Mouse (Mus musculus) left cerebral cortex, postnatal 10 days (tissue): ENCODE data around the gene Kcnf1. TPM values are rescaled to one million over a fixed set of nuclear protein-coding genes. Genes with fewer than 3 reads are reported as not detected.
A peak's percentile ranks its signal among the peaks of the same experiment; 100 is the strongest.
"Not testable (repeated sequence)": the region's sequence is repeated elsewhere in the genome, so short reads cannot be mapped to it uniquely, and the experiment has no call there.

Experiments
- DNase-seq, 2 experiments: peaks; one replicate each; pipeline ENCODE4 v3.0.0; 2021 to 2022; ENCODE audit warnings: low spot score in 2 of 2, mixed read lengths in 1 of 2; ENCODE audit errors: extremely low spot score in 1 of 2
- intact Hi-C: fragments of 180-260 bp; cut with DNase I; formaldehyde crosslinking; loops from one replicate; pipeline ENCODE4 v1.15.1; 2025
- total RNA-seq, 2 experiments: library from RNA; stranded (reverse); gene quantifications; 2 replicates each; pipeline ENCODE4 v1.2.3; 2021

The Kcnf1 gene
- total RNA-seq, 2 experiments from 2014 or later: 93.6 to 105 TPM

DNA sequence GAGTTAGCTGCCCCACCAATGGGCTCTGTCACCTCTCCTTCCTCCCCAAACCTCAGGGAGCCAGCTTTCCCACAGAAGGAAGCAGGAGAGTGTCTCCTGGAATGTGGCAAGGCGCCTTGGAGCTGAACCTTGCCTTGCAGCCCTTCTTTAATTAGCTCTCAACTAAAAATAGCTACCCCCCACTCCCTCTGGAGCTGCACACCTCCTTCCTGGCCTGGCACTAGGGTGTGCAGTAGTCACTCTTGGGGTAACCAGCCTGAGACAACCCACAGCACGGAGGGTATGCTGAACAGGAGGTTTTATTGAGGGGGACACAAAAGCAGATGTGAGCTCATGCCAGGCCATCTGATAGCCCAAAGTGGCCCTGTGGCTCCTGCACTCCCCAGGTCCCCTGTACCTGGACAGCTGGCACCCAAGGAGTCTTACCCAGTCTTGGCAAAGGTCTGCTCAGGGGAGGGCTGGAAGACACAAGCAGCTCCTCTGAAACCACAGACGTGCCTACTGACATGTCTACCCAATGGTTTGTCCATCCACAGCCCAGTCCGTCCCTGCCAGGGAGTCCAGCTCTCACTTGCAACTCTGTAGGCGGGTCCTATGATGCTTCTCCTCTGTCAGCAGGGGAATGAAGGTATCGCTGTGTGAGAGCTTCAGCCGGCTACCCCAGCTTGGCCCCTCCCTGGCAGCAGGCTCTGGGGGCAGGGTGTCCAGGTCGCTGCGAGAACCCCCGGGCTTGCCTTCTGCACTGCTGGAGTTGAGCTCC is 2.4 kb downstream of the Kcnf1 start:
- intact Hi-C loops: loop anchor here (10.0 kb wide), 1 partner anchor 110 kb away; no protein-coding TSS in a partner anchor
- no peak for DNase-seq

DNA sequence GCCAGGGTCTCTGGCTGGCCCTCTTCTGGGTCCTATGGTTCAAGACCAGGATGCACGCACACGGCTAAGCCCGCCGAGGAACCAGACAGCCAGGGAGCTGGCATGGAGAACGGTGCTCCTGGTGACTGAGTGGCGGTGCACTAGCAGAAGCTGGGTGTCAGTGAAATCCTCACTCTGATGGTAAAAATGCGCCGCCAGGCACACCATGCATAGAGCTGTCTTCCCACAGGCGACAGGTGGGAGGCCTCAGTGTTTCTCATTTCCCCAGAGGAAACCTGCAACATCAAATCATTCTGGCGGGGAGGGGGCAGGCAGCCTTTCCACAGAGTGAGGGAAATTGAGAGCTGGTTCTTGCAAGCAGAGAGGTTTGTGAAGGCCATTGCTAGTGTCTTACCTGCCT is 6.3 kb downstream of the Kcnf1 start:
- DNase-seq: no peak
- intact Hi-C loops: loop anchor here (10.0 kb wide), 1 partner anchor 106 kb away; no protein-coding TSS in a partner anchor

DNA sequence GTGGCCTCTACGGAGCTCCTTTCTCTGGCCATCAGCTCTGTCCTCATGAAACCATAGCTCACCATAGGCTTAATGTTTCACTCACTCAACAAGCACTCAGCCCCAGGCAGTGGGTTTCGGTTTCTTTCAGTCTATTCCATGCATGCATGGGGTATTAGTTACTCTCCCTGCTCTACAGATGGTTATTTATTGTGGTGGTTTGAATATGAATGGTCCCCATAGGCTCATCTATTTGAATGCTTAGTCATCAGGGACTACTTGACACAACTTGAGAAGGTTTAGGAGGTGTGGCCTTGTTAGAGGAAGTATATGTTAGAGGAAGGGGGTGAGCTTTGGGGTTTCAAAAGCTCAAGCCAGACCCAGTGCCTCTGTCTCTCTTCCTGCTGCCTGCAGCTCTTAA is 10.6 kb downstream of the Kcnf1 start:
- no peak for DNase-seq
- intact Hi-C loops: no loop called here

DNA sequence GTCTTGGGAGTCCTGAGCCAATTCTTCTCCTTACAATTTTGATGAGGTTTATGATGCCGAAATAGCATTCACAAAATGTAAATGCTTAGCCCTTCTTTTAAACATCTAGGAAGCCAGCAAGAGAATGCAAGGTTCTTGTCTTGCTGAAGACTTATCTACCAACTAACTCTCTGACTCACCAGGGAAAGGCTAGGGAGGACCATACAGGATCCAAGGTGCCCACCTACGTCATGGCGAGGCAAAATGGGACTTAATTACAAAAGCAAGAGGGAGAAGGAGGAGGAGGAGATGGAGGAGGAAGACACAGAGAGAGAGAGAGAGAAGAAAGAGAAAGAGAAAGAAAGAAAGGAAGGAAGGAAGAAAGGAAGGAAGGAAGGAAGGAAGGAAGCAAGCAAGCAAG is 12.7 kb downstream of the Kcnf1 start:
- intact Hi-C loops: no loop called here
- no peak for DNase-seq

- intact Hi-C loops: no loop called here
Observed at GRCm38 (mm10) chr12:17159549-17159948, 17.1 kb downstream of the Kcnf1 start.

DNA sequence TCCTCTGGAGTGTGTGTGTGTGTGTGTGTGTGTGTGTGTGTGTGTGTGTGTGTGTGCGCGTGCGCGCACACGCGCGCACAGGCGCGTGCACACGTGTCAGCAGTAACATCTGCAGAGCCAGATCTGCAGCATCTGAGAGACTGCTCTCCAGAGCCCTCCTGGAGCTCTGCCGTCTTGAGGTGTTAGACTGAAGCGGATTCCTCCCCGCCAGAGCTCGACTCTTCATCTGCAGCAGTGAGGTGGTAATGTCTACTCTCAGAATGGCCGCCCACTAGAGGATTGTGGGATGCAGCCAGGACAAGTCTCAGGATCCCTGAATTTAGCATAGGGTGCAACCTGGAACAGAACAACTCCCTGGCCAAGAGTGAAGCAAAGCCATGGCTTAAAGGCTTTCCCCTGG is 19.1 kb downstream of the Kcnf1 start:
- intact Hi-C loops: no loop called here
- no peak for DNase-seq

More at GRCm38 (mm10) chr12:17159549-17159948, 17.1 kb downstream of the Kcnf1 start:
- DNase-seq: peak in 1 of 2 experiments; percentile 49

DNA sequence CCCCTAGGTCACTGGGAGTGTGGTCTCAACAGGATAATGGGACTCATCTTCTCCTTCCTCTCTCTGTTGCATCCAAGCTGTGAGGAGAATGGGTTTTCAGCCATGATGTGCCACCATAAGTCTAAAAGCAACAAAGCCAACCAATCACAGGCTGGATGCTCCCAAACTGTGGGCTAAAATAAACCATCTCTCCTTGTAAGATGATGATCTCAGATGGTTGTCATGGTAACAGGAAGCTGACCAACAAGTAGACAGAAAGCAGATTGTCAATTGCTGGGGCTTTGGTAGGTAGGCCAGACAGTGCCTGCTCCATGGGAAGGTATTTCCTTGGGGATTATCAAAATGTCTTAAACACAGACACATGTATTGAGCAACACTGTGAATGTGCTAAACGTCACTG is 20.9 kb downstream of the Kcnf1 start:
- no peak for DNase-seq
- intact Hi-C loops: no loop called here

GRCm38 (mm10) chr12:17152840-17153239 is 23.8 kb downstream of the Kcnf1 start:
- DNase-seq: peak in 1 of 2 experiments; percentile 53
- intact Hi-C loops: no loop called here

DNA sequence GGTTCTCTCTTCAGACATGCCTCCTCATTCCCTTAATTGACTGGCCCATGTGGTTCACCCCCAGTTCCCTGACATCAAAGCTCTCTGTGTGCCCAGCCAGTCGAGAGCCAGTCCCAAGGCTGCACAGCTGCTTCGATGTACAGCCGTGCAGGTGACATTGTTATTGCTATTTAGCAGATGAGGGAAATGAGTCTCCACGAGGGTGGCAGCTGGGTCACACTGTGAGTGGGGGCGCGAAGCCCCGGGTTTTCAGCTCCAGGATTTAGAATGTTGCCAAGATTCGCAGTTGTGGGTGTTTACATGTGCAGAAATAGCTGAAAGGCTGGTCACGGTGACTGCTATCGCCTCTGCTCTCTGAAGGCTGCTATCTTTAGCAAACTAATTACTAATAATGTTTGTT is 27.8 kb downstream of the Kcnf1 start:
- intact Hi-C loops: no loop called here
- no peak for DNase-seq

DNA sequence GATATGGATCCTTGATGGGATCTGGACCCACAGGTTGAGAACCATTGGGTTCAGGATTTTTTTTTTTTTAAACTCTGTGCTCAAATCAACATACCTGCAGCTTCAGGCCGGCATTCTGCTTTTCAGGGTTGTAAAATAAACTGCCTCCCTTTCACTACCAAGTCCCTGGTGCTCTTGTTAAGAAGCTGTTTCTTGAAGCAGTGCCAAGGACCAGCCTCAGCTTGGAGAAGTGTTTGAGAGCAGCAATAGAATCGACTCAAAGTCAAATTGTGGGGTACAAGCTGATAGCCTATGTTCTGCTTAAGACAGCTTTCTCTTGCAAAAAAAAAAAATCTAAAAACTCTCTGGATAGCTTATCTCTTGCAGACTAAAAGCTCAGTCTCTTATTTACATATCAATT is 34.9 kb downstream of the Kcnf1 start:
- intact Hi-C loops: no loop called here

GRCm38 (mm10) chr12:17140436-17140835 is 36.3 kb downstream of the Kcnf1 start:
- intact Hi-C loops: no loop called here
- no peak for DNase-seq

More for the DNA sequence above, 34.9 kb downstream of the Kcnf1 start:
- no peak for DNase-seq

GRCm38 (mm10) chr12:17134546-17135096 is 42.1 kb downstream of the Kcnf1 start:
- intact Hi-C loops: no loop called here

DNA sequence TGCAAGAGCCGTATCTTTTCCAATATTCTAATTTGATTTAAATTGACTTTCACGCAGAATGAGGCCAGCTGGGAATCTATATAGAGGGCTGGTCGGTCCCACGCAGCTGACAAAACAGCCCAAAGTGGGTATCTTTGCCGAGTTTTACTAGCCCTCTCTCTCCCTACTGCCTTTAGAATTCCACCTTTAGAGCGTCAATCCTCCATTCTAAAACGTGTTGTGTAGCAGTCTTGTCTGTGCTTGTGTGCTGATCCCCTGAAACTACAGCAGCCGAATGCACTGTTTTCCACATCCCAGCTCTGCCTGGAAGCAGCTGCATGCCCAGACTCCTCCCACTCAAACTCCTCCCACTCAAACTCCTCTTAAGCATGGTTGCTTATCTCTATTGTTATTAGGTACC is 44.4 kb downstream of the Kcnf1 start:
- intact Hi-C loops: no loop called here
- DNase-seq: peak in 1 of 2 experiments; percentile 40

More at GRCm38 (mm10) chr12:17134546-17135096, 42.1 kb downstream of the Kcnf1 start:
- no peak for DNase-seq

DNA sequence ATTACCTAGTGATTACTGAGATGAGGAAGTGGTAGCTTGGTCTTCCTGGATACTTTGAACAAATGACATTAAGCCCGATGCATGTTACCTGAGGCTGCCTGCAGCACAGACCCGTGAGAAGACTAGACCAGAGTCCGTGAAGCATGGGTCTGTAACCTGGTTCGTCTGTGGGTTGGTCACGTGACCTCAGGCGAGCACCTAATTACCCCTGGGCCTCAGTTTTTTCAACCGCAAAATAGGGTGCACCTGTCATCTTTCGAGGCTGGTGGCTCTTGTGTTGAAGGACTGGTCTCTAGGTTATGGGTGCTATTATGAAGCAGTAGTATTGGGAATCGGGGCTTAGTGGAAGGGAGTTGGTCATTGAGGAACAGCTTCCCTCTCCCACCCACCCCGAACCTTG is 45.1 kb downstream of the Kcnf1 start:
- no peak for DNase-seq
- intact Hi-C loops: no loop called here

DNA sequence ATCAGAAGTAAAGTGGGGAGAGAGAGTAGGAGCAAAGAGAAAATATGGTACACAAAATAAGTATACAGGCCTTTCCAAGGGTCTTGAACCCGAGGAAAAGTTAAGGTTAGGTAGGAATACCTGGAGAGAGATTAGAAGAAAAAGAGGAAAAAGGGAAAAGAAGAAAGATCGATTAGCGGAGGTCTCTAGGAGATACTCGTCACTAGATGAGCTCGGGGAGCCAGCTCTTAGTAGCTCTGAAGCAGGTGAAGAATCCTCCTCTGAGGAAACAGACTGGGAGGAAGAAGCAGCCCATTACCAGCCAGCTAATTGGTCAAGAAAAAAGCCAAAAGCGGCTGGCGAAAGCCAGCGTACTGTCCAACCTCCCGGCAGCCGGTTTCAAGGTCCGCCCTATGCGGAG is 53.8 kb downstream of the Kcnf1 start:
- DNase-seq, intact Hi-C loops: not testable (repeated sequence)

Other genes starting within 250 kb of the Kcnf1 start
- gene Pqlc3, start 176.5 kb downstream of the Kcnf1 start, total RNA-seq: 1 to 10 TPM; 1.8 to 2.0 TPM
- gene 2410004P03Rik, start 165.2 kb downstream of the Kcnf1 start, total RNA-seq: under 1 TPM; 0.77 to 0.95 TPM
- 100 to 1,000 TPM; 104 to 113 TPM for gene Pdia6, start 89.7 kb upstream of the Kcnf1 start, total RNA-seq
- 1 to 10 TPM; 6.6 to 8.1 TPM for gene Atp6v1c2, start 152.5 kb upstream of the Kcnf1 start, total RNA-seq
- gene Nol10, start 171.6 kb upstream of the Kcnf1 start, total RNA-seq: 10 to 100 TPM; 21.7 to 21.9 TPM